Mouse (Mus musculus) forebrain, embryonic 15.5 days (tissue): Measurements from ENCODE around the gene Odf3l1. TPM values are rescaled to one million over a fixed set of nuclear protein-coding genes. Genes with fewer than 3 reads are reported as not detected.
A peak's percentile ranks its signal among the peaks of the same experiment; 100 is the strongest.

Source experiments
- ATAC-seq: fragments of 200-750 bp; cut with Nextera tagmentation; replicated peaks from 2 replicates; pipeline ENCODE4 v1.8.0; 2017; ENCODE audit warnings: mild to moderate bottlenecking, moderate TSS enrichment, moderate library complexity
- H3K27ac ChIP-seq: fragments of 300-500 bp; sonication (generic); replicated peaks from 2 replicates; pipeline ENCODE4 v1.5.1; 2015; ENCODE audit warnings: mild to moderate bottlenecking, inconsistent platforms
- H3K27me3 ChIP-seq: fragments of 300-500 bp; sonication (generic); 2 replicates; pipeline ENCODE4 v1.6.1; 2015; ENCODE audit warnings: inconsistent platforms
- H3K36me3 ChIP-seq: fragments of 300-500 bp; sonication (generic); 2 replicates; pipeline ENCODE4 v1.6.1; 2015; ENCODE audit warnings: mild to moderate bottlenecking, inconsistent platforms
- H3K4me1 ChIP-seq: fragments of 300-500 bp; sonication (generic); 2 replicates; pipeline ENCODE4 v1.6.1; 2015; ENCODE audit warnings: inconsistent platforms
- H3K4me2 ChIP-seq: fragments of 300-500 bp; sonication (generic); replicated peaks from 2 replicates; pipeline ENCODE4 v1.6.1; 2015; ENCODE audit warnings: mild to moderate bottlenecking, inconsistent platforms
- H3K4me3 ChIP-seq: fragments of 300-500 bp; sonication (generic); 2 replicates; pipeline ENCODE4 v1.5.1; 2015; ENCODE audit warnings: mild to moderate bottlenecking, inconsistent platforms
- H3K9ac ChIP-seq: fragments of 300-500 bp; sonication (generic); replicated peaks from 2 replicates; pipeline ENCODE4 v1.6.1; 2015; ENCODE audit warnings: mild to moderate bottlenecking, inconsistent platforms
- H3K9me3 ChIP-seq: fragments of 300-500 bp; sonication (generic); 2 replicates; pipeline ENCODE4 v1.6.1; 2016; ENCODE audit warnings: inconsistent platforms
- WGBS: fragments of 180-500 bp; shearing (Covaris S2); methylation state at CpG from one replicate; pipeline ENCODE4 v1.1.7; 2015; ENCODE audit warnings: mixed read lengths; 5-methylcytosine and 5-hydroxymethylcytosine counted together
- polyA plus RNA-seq: library from polyadenylated mRNA; unstranded; fragments of >200 nt; fragmentation: Nextera tagmentation; extraction: Ambion mirVana; gene quantifications from 2 replicates; pipeline ENCODE4 v1.2.1, GENCODE M21; 2015

The Odf3l1 gene
- polyA plus RNA-seq, 1 experiment from 2014 or later, result not detected

DNA sequence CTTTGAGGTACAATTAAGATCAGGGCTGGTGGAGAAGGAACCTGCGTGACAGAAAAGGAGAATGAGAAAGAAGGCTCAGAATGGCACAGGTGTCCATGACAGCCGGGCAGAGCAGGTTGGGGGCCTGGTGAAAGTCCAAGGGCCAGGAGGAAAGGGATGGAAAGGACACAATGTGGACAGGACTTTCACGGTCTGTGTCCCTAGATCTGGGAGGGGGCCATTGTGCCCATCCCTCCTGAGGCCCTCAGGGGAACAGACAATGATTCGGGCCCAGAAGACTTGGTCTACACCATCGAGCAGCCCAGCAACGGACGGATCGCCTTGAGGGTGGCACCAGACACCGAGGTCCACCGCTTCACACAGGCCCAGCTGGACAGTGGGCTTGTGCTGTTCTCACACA lies 27.6 kb upstream of the Odf3l1 start:
- no peak for ATAC-seq
- H3K4me1 ChIP-seq, result peaks cover 15% of the 10 kb centered on the region
- H3K9ac ChIP-seq, result no peak overlapping the region
- 88% methylated on average over 10 of the region's 10 CpGs for WGBS
- no peaks in the 10 kb centered on the region for H3K27me3 ChIP-seq
- no peaks in the 10 kb centered on the region for H3K9me3 ChIP-seq
- H3K4me3 ChIP-seq, result no peak overlapping the region
- no peak overlapping the region for H3K4me2 ChIP-seq
- no peaks in the 10 kb centered on the region for H3K36me3 ChIP-seq
- no peak overlapping the region for H3K27ac ChIP-seq

DNA sequence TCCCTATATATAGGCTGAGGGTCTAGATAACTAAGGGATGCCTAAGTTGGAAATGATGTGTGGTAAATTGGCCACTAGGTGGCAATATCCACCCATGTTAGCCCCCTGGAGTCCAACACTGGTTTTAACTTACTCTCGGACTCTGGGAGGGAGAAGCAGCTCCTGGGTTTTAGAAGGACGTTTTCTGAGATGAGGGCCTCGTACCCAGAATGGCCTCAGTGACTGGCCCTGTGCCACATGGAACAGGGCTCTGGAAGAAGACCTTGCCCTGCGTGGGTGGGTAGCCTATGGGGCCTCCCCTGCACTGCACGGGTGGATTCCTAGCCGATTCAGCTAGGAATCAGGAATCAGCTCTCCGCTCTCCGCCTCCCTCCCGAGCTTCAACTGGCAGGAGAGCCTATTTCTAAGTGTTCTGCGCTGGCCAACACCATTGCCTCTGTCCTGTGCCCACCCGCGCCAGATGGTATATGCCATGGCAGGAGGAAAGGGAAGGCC lies 27.1 kb upstream of the Odf3l1 start:
- H3K9ac ChIP-seq, result peak overlapping the region; percentile 40
- peak; percentile 51 for ATAC-seq

DNA sequence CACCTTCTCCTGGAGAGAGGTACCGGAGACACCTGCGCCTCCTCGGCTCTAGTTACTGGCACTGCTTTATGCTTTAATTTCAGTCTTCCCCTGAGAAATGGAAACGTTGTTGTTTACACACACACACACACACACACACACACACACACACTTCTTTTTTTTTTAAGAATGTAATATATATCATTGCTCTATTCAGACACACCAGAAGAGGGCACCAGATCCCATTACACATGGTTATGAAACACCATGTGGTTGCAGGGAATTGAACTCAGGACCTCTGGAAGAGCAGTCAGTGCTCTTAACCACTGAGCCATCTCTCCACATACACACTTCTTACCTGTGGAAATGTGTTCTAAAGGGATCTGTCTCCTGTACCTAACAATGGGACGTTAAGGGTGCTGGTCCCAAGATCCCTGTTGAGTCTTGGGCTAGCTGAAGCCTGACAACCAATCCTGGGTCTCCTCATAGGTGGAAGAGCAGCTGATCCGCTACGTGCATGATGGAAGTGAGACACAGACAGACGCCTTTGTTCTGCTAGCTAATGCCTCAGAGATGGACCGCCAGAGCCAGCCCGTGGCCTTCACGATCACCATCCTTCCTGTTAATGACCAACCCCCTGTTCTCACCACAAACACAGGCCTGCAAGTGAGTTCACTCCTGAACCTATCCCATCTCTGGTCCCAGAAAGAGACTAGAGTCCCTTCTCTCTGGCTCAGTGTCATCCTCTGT lies 26.2 kb upstream of the Odf3l1 start:
- no peak for ATAC-seq
- no peak overlapping the region for H3K27ac ChIP-seq
- H3K4me1 ChIP-seq, result peaks cover 15% of the 10 kb centered on the region
- peak overlapping the region; percentile 42; the same call in 1 of the 2 replicates for H3K9ac ChIP-seq
- H3K4me3 ChIP-seq, result no peak overlapping the region
- H3K27me3 ChIP-seq, result no peaks in the 10 kb centered on the region
- no peaks in the 10 kb centered on the region for H3K36me3 ChIP-seq
- 63% methylated on average over 11 of the region's 11 CpGs for WGBS
- no peak overlapping the region for H3K4me2 ChIP-seq
- H3K9me3 ChIP-seq, result no peaks in the 10 kb centered on the region

More for the DNA sequence above, 27.1 kb upstream of the Odf3l1 start:
- Histone ChIP-seq H3K4me2 (peak overlapping the region; percentile 42), H3K36me3 (no peaks in the 10 kb centered on the region), H3K4me1 (peaks cover 15% of the 10 kb centered on the region), H3K9me3 (no peaks in the 10 kb centered on the region), H3K27ac (no peak overlapping the region), H3K27me3 (no peaks in the 10 kb centered on the region), H3K4me3 (0 out of 2 replicates have a peak overlapping the region, but pooled peaks have one; percentile 11)
- WGBS, result 23% methylated on average over 12 of the region's 12 CpGs

DNA sequence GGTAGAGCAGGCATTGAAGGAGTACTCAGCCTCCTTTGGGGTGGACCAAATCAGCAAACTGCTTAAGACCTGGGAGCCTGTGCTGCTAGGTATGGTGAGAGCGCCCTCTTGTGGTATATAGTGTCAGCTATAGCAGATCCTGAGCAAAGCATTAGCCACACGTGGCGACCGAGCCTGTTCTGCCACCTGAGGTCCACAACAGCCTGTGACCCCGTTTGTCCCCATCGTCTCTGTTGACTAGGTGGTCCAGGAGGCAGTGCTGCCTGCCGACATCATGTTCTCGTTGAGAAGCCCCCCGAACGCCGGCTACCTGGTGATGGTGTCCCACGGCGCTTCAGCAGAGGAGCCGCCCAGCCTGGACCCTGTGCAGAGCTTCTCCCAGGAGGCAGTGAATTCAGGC lies 25.3 kb upstream of the Odf3l1 start:
- peak overlapping the region; percentile 42 for H3K9ac ChIP-seq
- no peaks in the 10 kb centered on the region for H3K9me3 ChIP-seq
- no peak overlapping the region for H3K27ac ChIP-seq
- ATAC-seq, result peak; percentile 74
- H3K4me2 ChIP-seq, result peak overlapping the region; percentile 59
- H3K4me1 ChIP-seq, result peaks cover 15% of the 10 kb centered on the region
- no peaks in the 10 kb centered on the region for H3K27me3 ChIP-seq
- no peaks in the 10 kb centered on the region for H3K36me3 ChIP-seq
- peak overlapping the region; percentile 34 for H3K4me3 ChIP-seq
- 2% methylated on average over 14 of the region's 14 CpGs for WGBS

DNA sequence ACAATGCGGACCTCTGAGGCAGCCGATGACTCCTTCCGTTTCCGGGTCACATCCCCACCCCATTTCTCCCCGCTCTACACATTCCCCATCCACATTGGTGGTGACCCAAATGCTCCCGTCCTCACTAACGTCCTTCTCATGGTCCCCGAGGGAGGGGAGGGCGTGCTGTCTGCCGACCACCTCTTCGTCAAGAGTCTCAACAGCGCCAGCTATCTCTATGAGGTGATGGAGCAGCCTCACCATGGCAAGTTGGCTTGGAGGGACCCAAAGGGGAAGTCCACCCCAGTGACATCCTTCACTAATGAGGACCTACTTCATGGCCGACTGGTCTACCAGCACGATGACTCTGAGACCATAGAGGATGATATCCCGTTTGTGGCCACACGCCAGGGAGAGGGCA lies 23.1 kb upstream of the Odf3l1 start:
- Histone ChIP-seq H3K9ac (no peak overlapping the region), H3K4me1 (peaks cover 10% of the 10 kb centered on the region), H3K27me3 (no peaks in the 10 kb centered on the region), H3K27ac (no peak overlapping the region), H3K9me3 (no peaks in the 10 kb centered on the region), H3K36me3 (no peaks in the 10 kb centered on the region), H3K4me3 (no peak overlapping the region), H3K4me2 (no peak overlapping the region)
- WGBS, result 93% methylated on average over 16 of the region's 16 CpGs
- ATAC-seq, result no peak

DNA sequence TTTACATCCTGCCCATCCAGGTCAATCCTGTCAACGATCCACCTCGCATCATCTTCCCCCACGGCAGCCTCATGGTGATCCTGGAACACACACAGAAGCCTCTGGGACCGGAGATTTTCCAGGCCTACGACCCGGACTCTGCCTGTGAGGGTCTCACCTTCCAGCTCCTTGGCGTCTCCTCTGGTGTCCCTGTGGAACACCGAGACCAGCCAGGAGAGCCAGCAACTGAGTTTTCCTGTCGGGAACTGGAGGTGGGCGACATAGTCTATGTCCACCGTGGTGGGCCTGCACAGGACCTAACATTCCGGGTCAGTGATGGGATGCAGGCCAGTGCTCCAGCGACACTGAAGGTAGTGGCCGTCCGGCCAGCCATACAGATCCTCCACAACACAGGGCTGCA lies 22.1 kb upstream of the Odf3l1 start:
- no peak overlapping the region for H3K4me2 ChIP-seq
- H3K27me3 ChIP-seq, result no peaks in the 10 kb centered on the region
- no peaks in the 10 kb centered on the region for H3K9me3 ChIP-seq
- no peak for ATAC-seq
- 91% methylated on average over 15 of the region's 15 CpGs for WGBS
- no peak overlapping the region for H3K9ac ChIP-seq
- H3K4me1 ChIP-seq, result peaks cover 6% of the 10 kb centered on the region
- no peak overlapping the region for H3K27ac ChIP-seq
- H3K36me3 ChIP-seq, result no peaks in the 10 kb centered on the region
- no peak overlapping the region for H3K4me3 ChIP-seq

DNA sequence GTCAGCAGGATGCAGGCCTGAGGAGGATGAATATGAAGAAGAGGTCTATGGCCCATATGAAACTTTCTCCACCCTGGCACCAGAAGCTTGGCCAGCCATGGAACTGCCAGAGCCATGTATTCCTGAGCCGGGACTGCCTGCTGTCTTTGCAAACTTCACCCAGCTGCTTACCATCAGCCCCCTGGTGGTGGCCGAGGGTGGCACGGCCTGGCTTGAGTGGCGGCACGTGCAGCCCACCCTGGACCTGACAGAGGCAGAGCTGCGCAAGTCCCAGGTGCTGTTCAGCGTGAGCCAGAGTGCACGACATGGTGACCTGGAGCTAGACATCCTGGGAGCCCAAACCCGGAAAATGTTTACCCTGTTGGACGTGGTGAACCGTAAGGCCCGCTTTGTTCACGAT lies 21.6 kb upstream of the Odf3l1 start:
- H3K4me2 ChIP-seq, result no peak overlapping the region
- no peaks in the 10 kb centered on the region for H3K36me3 ChIP-seq
- H3K27me3 ChIP-seq, result no peaks in the 10 kb centered on the region
- WGBS, result 58% methylated on average over 13 of the region's 13 CpGs
- H3K4me1 ChIP-seq, result peaks cover 5% of the 10 kb centered on the region
- H3K9me3 ChIP-seq, result no peaks in the 10 kb centered on the region
- ATAC-seq, result no peak
- no peak overlapping the region for H3K27ac ChIP-seq
- no peak overlapping the region for H3K9ac ChIP-seq
- no peak overlapping the region for H3K4me3 ChIP-seq

DNA sequence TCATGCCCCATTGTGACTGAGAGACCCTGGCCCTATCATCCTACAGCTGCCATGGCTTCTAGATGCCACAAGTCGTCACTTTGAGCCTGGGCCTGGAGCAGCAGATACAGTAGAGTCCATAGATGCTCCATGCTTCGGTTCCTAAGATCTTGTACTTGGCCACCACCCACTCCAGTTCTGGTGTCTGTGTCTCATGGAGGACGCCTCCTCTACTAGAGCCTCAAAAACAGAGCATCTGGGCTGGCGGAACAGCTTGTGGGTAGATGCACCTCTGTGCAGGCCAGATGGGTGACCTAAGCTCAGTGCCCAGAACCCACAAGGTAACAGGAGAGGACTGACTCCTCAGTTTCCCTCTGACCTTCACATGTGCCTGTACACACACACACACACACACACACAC lies 19.8 kb upstream of the Odf3l1 start:
- no peak overlapping the region for H3K27ac ChIP-seq
- ATAC-seq, result no peak
- no peak overlapping the region for H3K4me3 ChIP-seq
- no peaks in the 10 kb centered on the region for H3K27me3 ChIP-seq
- H3K9me3 ChIP-seq, result no peaks in the 10 kb centered on the region
- no peaks in the 10 kb centered on the region for H3K36me3 ChIP-seq
- no peaks in the 10 kb centered on the region for H3K4me1 ChIP-seq
- H3K9ac ChIP-seq, result no peak overlapping the region
- H3K4me2 ChIP-seq, result no peak overlapping the region
- WGBS, result 79% methylated on average over 4 of the region's 4 CpGs

DNA sequence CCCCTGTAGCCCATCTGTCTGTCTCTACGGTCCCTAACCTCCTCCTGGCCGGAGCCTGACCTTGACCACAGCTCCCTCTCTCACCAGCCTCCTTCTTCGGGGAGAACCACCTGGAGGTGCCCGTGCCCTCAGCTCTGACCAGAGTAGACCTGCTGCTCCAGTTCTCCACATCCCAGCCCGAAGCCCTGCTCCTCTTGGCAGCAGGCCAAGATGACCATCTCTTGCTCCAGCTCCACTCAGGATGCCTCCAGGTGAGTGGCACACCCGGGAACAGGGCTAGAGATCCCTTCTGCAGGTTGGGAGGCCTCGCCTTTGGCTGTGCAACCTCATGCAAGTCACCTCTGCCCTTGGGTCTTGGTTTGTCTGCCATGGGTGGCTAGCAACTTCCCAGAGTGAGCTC lies 19.0 kb upstream of the Odf3l1 start:
- no peaks in the 10 kb centered on the region for H3K27me3 ChIP-seq
- no peak for ATAC-seq
- no peak overlapping the region for H3K4me3 ChIP-seq
- H3K27ac ChIP-seq, result no peak overlapping the region
- no peaks in the 10 kb centered on the region for H3K4me1 ChIP-seq
- H3K36me3 ChIP-seq, result no peaks in the 10 kb centered on the region
- WGBS, result 82% methylated on average over 7 of the region's 7 CpGs
- no peaks in the 10 kb centered on the region for H3K9me3 ChIP-seq
- H3K9ac ChIP-seq, result no peak overlapping the region
- no peak overlapping the region for H3K4me2 ChIP-seq

DNA sequence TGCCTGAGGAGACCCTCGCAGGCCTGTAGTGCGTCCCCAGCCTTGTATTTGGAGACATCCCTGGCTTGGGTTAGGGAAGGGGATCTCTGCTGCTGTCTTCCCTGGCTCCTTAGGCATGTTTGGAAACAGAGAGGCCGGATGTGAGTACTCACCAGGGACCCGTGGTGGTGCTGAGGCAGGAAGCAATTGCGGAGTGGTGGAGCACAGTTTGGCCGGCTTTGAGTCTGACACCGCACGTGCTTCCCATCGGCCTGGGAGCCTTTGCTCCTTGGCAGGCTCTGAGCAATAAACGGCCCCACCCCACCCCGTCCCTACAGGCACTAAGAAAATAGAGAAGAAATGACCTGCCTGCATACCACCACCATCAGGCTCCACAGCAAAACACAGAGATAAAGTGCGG lies 18.3 kb upstream of the Odf3l1 start:
- Histone ChIP-seq H3K4me3 (no peak overlapping the region), H3K9ac (no peak overlapping the region), H3K36me3 (no peaks in the 10 kb centered on the region), H3K27ac (no peak overlapping the region), H3K4me1 (no peaks in the 10 kb centered on the region), H3K4me2 (no peak overlapping the region), H3K9me3 (no peaks in the 10 kb centered on the region), H3K27me3 (no peaks in the 10 kb centered on the region)
- 84% methylated on average over 12 of the region's 12 CpGs for WGBS
- ATAC-seq, result no peak

DNA sequence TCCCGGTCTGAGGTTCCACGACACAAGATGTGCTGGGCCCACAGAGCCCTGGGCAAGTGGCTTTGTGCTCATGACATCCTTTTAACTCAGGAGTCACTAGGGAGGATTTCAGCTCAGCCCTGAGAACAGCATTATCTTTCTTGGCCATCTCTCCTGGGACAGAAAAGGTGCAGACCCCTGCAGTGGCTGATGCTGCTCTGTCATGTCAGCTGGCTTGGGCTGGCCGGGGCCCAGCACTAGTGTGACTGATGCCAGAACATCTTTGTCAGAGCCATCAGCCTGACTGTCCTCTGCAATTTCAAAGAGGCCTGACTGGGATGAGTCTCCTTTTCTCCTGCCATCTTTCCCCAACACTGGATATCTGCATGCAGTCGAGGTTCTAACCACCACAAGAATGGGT lies 17.8 kb upstream of the Odf3l1 start:
- no peaks in the 10 kb centered on the region for H3K36me3 ChIP-seq
- H3K4me3 ChIP-seq, result no peak overlapping the region
- no peak for ATAC-seq
- H3K4me1 ChIP-seq, result no peaks in the 10 kb centered on the region
- H3K4me2 ChIP-seq, result no peak overlapping the region
- H3K27ac ChIP-seq, result no peak overlapping the region
- no peak overlapping the region for H3K9ac ChIP-seq
- H3K27me3 ChIP-seq, result no peaks in the 10 kb centered on the region
- 71% methylated on average over 4 of the region's 4 CpGs for WGBS
- H3K9me3 ChIP-seq, result no peaks in the 10 kb centered on the region

DNA sequence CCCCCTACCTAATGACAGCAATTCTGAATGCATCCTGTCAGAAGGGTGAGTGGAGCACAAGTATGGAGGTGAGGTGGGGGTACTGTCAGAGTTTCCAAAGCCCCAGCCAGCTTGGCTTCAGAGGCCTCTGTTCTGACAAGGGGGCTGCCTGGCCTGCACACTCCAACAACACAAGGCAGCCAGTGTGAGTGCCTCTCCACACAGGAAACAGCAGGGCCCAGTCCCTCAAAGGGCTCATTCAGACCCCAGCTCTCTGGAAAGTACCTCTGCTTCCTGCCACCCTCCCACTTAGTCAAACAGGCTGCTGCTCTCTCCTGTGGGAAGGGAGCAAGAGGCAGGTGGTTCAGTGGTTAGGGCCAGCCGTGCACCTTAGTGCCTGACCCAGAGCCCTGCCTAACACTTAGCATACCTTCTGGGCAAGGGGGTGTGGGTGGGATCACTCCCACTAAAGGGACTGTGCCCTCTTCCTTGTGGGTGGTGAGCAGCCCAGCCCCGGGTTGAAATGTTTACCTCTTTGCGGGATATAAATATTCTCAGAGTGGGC lies 17.1 kb upstream of the Odf3l1 start:
- 87% methylated on average over 3 of the region's 3 CpGs for WGBS
- no peaks in the 10 kb centered on the region for H3K4me1 ChIP-seq
- no peaks in the 10 kb centered on the region for H3K9me3 ChIP-seq
- H3K4me3 ChIP-seq, result no peak overlapping the region
- H3K36me3 ChIP-seq, result no peaks in the 10 kb centered on the region
- H3K27me3 ChIP-seq, result no peaks in the 10 kb centered on the region
- H3K4me2 ChIP-seq, result no peak overlapping the region
- no peak; the same call in 1 of the 2 replicates for ATAC-seq
- no peak overlapping the region for H3K27ac ChIP-seq
- no peak overlapping the region for H3K9ac ChIP-seq

DNA sequence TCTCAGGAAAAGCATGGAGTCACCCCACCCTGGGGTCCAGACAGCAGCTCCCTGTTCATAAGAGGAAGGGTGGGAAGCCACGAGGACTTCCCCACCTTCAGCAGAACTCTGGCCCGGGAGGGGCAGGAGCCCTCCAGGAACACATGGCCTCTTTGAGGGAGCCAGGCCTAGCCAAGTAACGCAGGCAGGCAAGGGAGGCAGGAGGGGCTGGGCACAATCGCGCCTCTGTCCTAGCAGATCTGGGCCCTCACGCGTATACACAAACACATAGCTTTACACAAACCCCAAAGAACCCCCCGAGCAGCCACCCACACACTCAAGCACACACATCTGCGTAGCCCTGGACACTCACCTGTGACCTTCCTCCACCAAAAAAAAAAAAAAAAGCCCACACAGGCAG lies 16.3 kb upstream of the Odf3l1 start:
- Histone ChIP-seq H3K4me3 (no peak overlapping the region), H3K4me1 (no peaks in the 10 kb centered on the region), H3K9ac (no peak overlapping the region), H3K27me3 (no peaks in the 10 kb centered on the region), H3K9me3 (no peaks in the 10 kb centered on the region), H3K27ac (no peak overlapping the region), H3K36me3 (no peaks in the 10 kb centered on the region), H3K4me2 (no peak overlapping the region)
- no peak; the same call in 1 of the 2 replicates for ATAC-seq
- WGBS, result 77% methylated on average over 9 of the region's 9 CpGs
